Mouse (Mus musculus) hindbrain, embryonic 13.5 days (tissue): ENCODE data around the gene Map2k5. TPM values are rescaled to one million over a fixed set of nuclear protein-coding genes. Genes with fewer than 3 reads are reported as not detected.

ENCODE experiments used
- ATAC-seq: fragments of 200-750 bp; cut with Nextera tagmentation; 2 replicates; pipeline ENCODE4 v1.8.0; 2017; ENCODE audit warnings: moderate TSS enrichment; ENCODE audit not compliant: low FRiP score
- H3K27ac ChIP-seq: fragments of 300-500 bp; sonication (generic); 2 replicates; pipeline ENCODE4 v1.5.1; 2015; ENCODE audit warnings: inconsistent platforms, mild to moderate bottlenecking, moderate library complexity
- H3K27me3 ChIP-seq: fragments of 300-500 bp; sonication (generic); 2 replicates; pipeline ENCODE4 v1.6.1; 2015; ENCODE audit warnings: mild to moderate bottlenecking, inconsistent platforms
- H3K36me3 ChIP-seq: fragments of 300-500 bp; sonication (generic); 2 replicates; pipeline ENCODE4 v1.6.1; 2015; ENCODE audit warnings: mild to moderate bottlenecking, inconsistent platforms
- H3K4me1 ChIP-seq: fragments of 300-500 bp; sonication (generic); replicated peaks from 2 replicates; pipeline ENCODE4 v1.6.1; 2015; ENCODE audit warnings: inconsistent platforms
- H3K4me2 ChIP-seq: fragments of 300-500 bp; sonication (generic); 2 replicates; pipeline ENCODE4 v1.6.1; 2015; ENCODE audit warnings: inconsistent platforms, mild to moderate bottlenecking, moderate library complexity
- H3K4me3 ChIP-seq: fragments of 300-500 bp; sonication (generic); 2 replicates; pipeline ENCODE4 v1.5.1; 2015; ENCODE audit warnings: mild to moderate bottlenecking, inconsistent platforms
- H3K9ac ChIP-seq: fragments of 300-500 bp; sonication (generic); 2 replicates; pipeline ENCODE4 v1.6.1; 2015; ENCODE audit warnings: mild to moderate bottlenecking, inconsistent platforms
- H3K9me3 ChIP-seq: fragments of 300-500 bp; sonication (generic); 2 replicates; pipeline ENCODE4 v1.6.1; 2016; ENCODE audit warnings: inconsistent platforms
- WGBS: fragments of 180-500 bp; shearing (Covaris S2); methylation state at CpG from one replicate; pipeline ENCODE4 v1.1.7; 2015; 5-methylcytosine and 5-hydroxymethylcytosine counted together
- polyA plus RNA-seq: library from polyadenylated mRNA; unstranded; fragments of >200 nt; fragmentation: Nextera tagmentation; extraction: Ambion mirVana; gene quantifications from 2 replicates; pipeline ENCODE4 v1.2.1, GENCODE M21; 2015

Gene Map2k5
- polyA plus RNA-seq, 1 experiment from 2014 or later: 37.4 TPM

GRCm38 (mm10) chr9:63372541-63372940 is 5.2 kb downstream of the Map2k5 start:
- no peaks in the 10 kb centered on the region for H3K27me3 ChIP-seq
- no peak overlapping the region for H3K4me2 ChIP-seq
- 53% methylated on average over 8 of the region's 8 CpGs for WGBS
- H3K9ac ChIP-seq: no peak overlapping the region
- H3K4me1 ChIP-seq: peaks cover 46% of the 10 kb centered on the region
- peaks cover 14% of the 10 kb centered on the region for H3K36me3 ChIP-seq
- no peak overlapping the region for H3K4me3 ChIP-seq
- no peak for ATAC-seq
- H3K9me3 ChIP-seq: no peaks in the 10 kb centered on the region
- peak overlapping the region; percentile 23; the same call in 1 of the 2 replicates for H3K27ac ChIP-seq

DNA sequence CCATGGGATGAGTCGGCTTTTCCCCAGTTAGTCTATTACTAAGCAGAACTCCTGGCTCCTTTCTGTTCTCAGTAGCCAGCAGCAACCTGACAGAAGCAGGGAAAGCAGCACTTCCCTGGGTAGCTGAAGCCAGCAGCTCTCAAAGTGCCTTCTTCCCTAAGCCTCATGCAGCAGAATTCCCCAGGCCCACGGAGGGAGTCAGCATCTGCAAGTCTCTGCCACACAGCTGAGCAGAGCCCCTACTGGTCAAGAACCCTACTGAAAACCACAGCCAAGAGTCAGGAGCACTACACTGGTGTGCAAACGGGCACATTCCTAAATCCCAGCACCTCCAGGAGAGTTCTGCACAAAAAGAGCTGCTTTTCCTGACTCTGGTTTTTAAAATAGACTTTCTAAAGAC is 17.3 kb downstream of the Map2k5 start:
- no peak for ATAC-seq
- 52% methylated on average over 3 of the region's 3 CpGs for WGBS
- Histone ChIP-seq H3K27ac (no peak overlapping the region), H3K4me3 (no peak overlapping the region), H3K9me3 (no peaks in the 10 kb centered on the region), H3K36me3 (0 out of 2 replicates have a peak, but pooled peaks cover 3% of the 10 kb centered on the region), H3K4me1 (peaks cover 30% of the 10 kb centered on the region), H3K9ac (no peak overlapping the region), H3K4me2 (no peak overlapping the region), H3K27me3 (no peaks in the 10 kb centered on the region)

DNA sequence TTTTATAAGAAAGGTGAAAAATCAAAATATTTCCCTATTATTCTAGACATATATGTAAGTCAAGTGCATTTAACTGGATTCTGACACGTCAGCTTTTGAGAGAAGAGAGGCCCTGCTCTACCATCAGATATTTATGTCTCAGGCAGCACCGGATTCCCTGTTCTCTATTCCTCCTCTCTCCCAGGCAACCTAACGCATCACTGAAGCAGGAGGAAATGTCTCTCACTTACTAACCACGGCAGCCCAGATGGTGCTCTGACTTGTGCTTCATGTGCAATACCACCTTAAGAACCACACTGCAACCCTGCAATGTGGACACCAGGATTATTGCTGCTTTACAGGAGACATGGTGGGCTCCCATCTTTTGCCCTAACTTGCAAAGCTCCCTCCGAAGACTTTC is 18.7 kb downstream of the Map2k5 start:
- no peak overlapping the region for H3K9ac ChIP-seq
- 79% methylated on average over 5 of the region's 5 CpGs for WGBS
- no peak overlapping the region for H3K27ac ChIP-seq
- H3K27me3 ChIP-seq: no peaks in the 10 kb centered on the region
- no peaks in the 10 kb centered on the region for H3K36me3 ChIP-seq
- H3K4me2 ChIP-seq: no peak overlapping the region
- no peak overlapping the region for H3K4me3 ChIP-seq
- H3K4me1 ChIP-seq: peaks cover 30% of the 10 kb centered on the region
- ATAC-seq: no peak
- H3K9me3 ChIP-seq: no peaks in the 10 kb centered on the region

DNA sequence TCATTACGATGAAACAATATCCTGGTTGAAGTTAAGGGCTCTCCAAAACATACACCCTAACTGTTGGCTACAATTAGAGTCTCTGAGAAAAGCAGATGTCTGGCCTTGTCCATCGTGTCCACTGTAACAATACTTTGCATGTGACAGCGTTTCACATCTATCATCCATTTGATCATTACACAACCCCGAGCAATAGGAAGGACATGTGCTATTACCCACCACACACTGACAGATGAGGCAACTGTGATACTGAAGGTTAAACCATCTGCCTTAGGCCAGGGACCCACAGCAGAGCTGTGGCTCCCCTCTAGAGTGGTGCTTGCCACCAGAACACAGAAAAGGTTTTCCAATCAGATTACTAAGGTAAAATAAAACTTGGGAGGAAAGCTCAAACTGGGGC is 21.0 kb downstream of the Map2k5 start:
- Histone ChIP-seq H3K4me1 (peaks cover 20% of the 10 kb centered on the region), H3K4me2 (no peak overlapping the region), H3K9ac (no peak overlapping the region), H3K4me3 (no peak overlapping the region), H3K27ac (no peak overlapping the region), H3K36me3 (no peaks in the 10 kb centered on the region), H3K9me3 (no peaks in the 10 kb centered on the region), H3K27me3 (no peaks in the 10 kb centered on the region)
- WGBS: 71% methylated on average over 4 of the region's 4 CpGs
- no peak for ATAC-seq

- H3K27me3 ChIP-seq: no peaks in the 10 kb centered on the region
- H3K4me3 ChIP-seq: no peak overlapping the region
- no peaks in the 10 kb centered on the region for H3K36me3 ChIP-seq
- 53% methylated on average over 9 of the region's 9 CpGs for WGBS
- no peaks in the 10 kb centered on the region for H3K9me3 ChIP-seq
- no peak overlapping the region for H3K27ac ChIP-seq
- H3K4me2 ChIP-seq: no peak overlapping the region
- H3K4me1 ChIP-seq: peaks cover 18% of the 10 kb centered on the region
- H3K9ac ChIP-seq: no peak overlapping the region
- no peak for ATAC-seq
Observed at GRCm38 (mm10) chr9:63356278-63356677, 21.4 kb downstream of the Map2k5 start.

DNA sequence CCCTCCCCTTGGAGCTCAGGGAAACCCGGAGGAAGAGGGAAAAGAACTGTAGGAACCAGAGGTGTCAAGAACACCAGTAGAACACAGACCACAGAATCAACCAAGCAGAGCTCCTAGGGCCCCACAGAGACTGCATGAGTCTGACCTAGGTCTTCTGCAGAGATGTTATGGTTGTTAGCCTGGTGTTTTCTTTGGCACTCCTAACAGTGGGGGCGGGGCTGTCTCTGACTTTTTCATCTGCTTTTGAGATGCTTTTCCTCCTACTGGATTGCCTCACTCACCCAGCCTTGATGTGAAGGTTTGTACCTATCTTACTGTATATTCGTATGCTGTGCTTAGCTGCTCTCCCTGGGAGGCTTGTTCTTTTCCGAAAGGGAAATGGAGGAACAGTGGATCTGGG is 23.5 kb downstream of the Map2k5 start:
- no peaks in the 10 kb centered on the region for H3K9me3 ChIP-seq
- H3K27me3 ChIP-seq: no peaks in the 10 kb centered on the region
- H3K36me3 ChIP-seq: no peaks in the 10 kb centered on the region
- H3K4me2 ChIP-seq: no peak overlapping the region
- no peak overlapping the region for H3K9ac ChIP-seq
- no peak overlapping the region for H3K4me3 ChIP-seq
- WGBS: 89% methylated on average over 4 of the region's 4 CpGs
- no peak overlapping the region for H3K27ac ChIP-seq
- peaks cover 13% of the 10 kb centered on the region for H3K4me1 ChIP-seq
- ATAC-seq: no peak

DNA sequence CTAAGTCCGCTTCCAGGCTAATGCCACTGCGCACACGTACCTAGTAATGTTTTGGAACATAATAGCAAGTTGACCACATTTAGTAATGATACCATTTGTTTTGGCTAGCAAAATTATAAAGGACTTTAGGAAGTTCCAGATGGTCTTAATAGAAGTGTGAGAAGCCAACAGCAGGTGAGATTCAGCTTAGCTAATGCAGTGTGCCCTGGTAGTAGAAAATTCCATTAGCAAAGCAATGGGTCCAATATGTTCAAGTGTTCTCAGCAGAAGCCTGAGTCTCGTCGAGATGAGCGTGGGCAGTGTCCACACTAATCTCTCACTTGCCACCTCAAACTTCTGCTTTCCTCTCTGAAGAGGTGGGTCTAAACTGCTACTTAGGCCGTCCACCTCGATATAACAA is 27.7 kb downstream of the Map2k5 start:
- ATAC-seq: no peak
- WGBS: 96% methylated on average over 8 of the region's 8 CpGs

DNA sequence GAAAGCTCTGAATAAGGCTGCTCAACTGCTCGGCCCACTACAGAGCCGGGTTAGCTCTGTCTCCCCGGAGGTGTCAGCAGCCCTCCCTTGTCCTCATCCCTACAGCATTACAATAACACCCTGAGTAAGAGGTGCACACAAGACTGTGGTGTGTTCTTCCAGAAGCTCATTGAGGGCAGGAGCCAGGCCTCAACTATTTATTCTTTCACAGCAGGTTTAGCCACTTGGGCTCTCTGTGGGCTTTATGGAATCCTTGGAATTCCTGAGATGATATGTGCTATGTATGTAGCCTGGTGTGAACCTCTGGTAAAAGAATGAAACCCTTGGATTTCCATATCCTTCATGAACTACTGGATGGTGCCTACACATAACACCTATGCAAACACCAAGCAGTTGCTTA is 28.5 kb downstream of the Map2k5 start:
- whole genome bisulfite sequencing: 91% methylated on average over 3 of the region's 3 CpGs
- Histone ChIP-seq H3K4me1 (peaks cover 22% of the 10 kb centered on the region), H3K27ac (no peak overlapping the region), H3K9me3 (no peaks in the 10 kb centered on the region), H3K36me3 (no peaks in the 10 kb centered on the region), H3K9ac (no peak overlapping the region), H3K4me3 (no peak overlapping the region), H3K27me3 (no peaks in the 10 kb centered on the region), H3K4me2 (no peak overlapping the region)
- ATAC-seq: no peak

More for the DNA sequence above, 27.7 kb downstream of the Map2k5 start:
- H3K36me3 ChIP-seq: no peaks in the 10 kb centered on the region
- no peak overlapping the region for H3K27ac ChIP-seq
- peaks cover 22% of the 10 kb centered on the region for H3K4me1 ChIP-seq
- H3K4me2 ChIP-seq: no peak overlapping the region
- H3K9ac ChIP-seq: no peak overlapping the region
- H3K9me3 ChIP-seq: no peaks in the 10 kb centered on the region
- no peaks in the 10 kb centered on the region for H3K27me3 ChIP-seq
- no peak overlapping the region for H3K4me3 ChIP-seq

DNA sequence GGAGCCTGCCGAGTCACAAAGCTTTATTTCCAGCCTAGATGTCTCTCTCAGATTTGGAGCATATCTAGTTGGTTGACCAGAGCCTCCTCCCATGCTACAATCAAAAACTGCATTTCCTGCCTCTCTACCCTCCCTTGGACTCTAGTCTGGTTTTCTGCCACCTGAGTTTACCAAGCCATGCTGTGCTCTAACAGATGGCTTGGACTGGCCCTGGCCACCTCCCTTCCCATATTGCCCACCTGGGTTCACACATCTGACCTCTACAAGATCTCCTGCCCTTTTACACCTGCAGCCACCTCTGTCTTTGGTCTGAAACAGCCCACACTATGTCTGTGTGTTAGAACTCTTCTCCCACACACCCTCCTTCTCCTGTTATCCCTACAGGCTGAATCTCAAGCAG is 29.6 kb downstream of the Map2k5 start:
- H3K27me3 ChIP-seq: no peaks in the 10 kb centered on the region
- peak overlapping the region; percentile 14; the same call in 1 of the 2 replicates for H3K27ac ChIP-seq
- no peak overlapping the region for H3K4me2 ChIP-seq
- WGBS: 69% methylated on average over 1 of the region's 1 CpGs
- ATAC-seq: no peak
- no peaks in the 10 kb centered on the region for H3K36me3 ChIP-seq
- no peak overlapping the region for H3K4me3 ChIP-seq
- H3K9ac ChIP-seq: no peak overlapping the region
- H3K9me3 ChIP-seq: no peaks in the 10 kb centered on the region
- H3K4me1 ChIP-seq: peaks cover 22% of the 10 kb centered on the region

DNA sequence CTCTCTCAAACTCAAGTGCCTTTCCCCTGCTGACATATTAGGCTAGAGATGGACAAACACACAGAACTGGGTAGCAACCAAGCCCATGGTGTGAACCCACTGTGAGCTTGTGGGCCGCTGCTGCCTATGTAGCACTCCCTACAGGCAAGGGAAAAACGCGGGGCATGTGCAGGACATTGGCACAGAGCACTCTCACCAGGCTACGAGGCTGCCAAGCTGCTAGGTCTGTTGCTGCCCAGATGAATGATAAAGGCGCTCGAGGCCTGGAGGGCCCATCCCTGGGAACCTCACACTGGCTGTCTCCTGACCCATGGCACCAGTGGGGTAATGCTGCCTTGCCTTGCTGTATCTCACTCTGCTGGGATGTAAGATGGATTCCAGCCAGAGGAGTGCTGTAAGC is 31.7 kb downstream of the Map2k5 start:
- Histone ChIP-seq H3K4me3 (no peak overlapping the region), H3K9ac (no peak overlapping the region), H3K9me3 (no peaks in the 10 kb centered on the region), H3K36me3 (no peaks in the 10 kb centered on the region), H3K4me2 (no peak overlapping the region), H3K4me1 (peaks cover 22% of the 10 kb centered on the region), H3K27ac (no peak overlapping the region), H3K27me3 (no peaks in the 10 kb centered on the region)
- WGBS: 86% methylated on average over 6 of the region's 6 CpGs
- ATAC-seq: no peak

DNA sequence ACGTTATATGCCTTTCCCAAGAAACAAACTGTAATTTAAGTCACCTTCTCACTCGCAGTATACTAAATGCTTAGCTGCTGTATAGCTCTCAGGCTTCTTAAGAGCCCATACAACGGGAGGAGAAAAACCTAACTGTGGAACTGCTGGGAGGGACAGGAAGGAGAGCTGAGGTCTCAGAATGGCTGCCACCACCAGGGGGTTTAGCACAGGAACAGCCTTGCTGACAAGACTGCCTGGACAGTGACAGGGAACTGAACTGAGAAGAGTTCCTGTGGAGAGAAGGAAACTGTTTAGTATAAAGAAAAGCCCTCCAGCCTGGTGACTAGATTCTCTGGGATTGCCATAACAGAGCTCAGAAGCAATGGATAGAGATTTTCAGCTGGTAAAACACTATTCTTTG is 35.9 kb downstream of the Map2k5 start:
- Histone ChIP-seq H3K36me3 (peaks cover 4% of the 10 kb centered on the region), H3K9me3 (no peaks in the 10 kb centered on the region), H3K4me3 (no peak overlapping the region), H3K27ac (no peak overlapping the region), H3K9ac (no peak overlapping the region), H3K4me2 (no peak overlapping the region), H3K4me1 (peaks cover 42% of the 10 kb centered on the region), H3K27me3 (no peaks in the 10 kb centered on the region)
- no peak for ATAC-seq
- 74% methylated on average over 3 of the region's 3 CpGs for WGBS

GRCm38 (mm10) chr9:63339256-63339655 is 38.4 kb downstream of the Map2k5 start:
- Histone ChIP-seq H3K9me3 (no peaks in the 10 kb centered on the region), H3K4me3 (no peak overlapping the region), H3K36me3 (peaks cover 16% of the 10 kb centered on the region), H3K27ac (peak overlapping the region; percentile 56), H3K9ac (no peak overlapping the region), H3K27me3 (no peaks in the 10 kb centered on the region), H3K4me1 (peaks cover 31% of the 10 kb centered on the region), H3K4me2 (no peak overlapping the region)
- ATAC-seq: no peak
- 17% methylated on average over 6 of the region's 6 CpGs for WGBS

- 50% methylated on average over 6 of the region's 6 CpGs for WGBS
- Histone ChIP-seq H3K9ac (no peak overlapping the region), H3K27ac (peak overlapping the region; percentile 56), H3K4me3 (no peak overlapping the region), H3K36me3 (peaks cover 22% of the 10 kb centered on the region), H3K9me3 (no peaks in the 10 kb centered on the region), H3K27me3 (no peaks in the 10 kb centered on the region), H3K4me1 (peaks cover 31% of the 10 kb centered on the region), H3K4me2 (no peak overlapping the region)
- ATAC-seq: no peak
Observed at GRCm38 (mm10) chr9:63338716-63339115, 39.0 kb downstream of the Map2k5 start.
